Mouse (Mus musculus) neutrophil, adult 83 days (primary cell): Measurements from ENCODE around the gene Card11. TPM values are rescaled to one million over a fixed set of nuclear protein-coding genes. Genes with fewer than 3 reads are reported as not detected.

Source experiments
- total RNA-seq, 2 experiments: library from RNA; stranded (reverse); gene quantifications; one replicate each; pipeline ENCODE4 v1.2.4; 2023

The Card11 gene
- total RNA-seq = 1 to 10 TPM; 1.4 to 2.0 TPM

DNA sequence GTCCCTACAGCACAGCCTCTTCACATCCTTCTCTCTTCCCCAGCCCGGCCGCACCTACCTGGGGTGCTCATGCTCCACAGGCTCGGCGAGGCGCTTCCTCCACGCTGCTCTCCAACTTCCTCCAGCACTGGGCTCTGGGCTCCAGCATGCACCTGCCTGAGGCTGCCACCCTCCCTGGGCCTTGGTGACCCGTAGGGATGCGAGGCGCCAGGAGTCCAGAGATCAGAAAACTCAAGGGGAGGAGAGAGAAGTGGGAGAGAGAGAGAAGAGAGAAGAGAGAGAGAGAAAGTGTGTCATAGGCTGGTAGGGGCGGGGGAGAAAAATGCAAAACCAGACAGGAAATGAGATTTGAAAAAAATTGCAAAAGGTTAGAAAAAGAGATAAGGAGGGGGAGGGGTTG lies at the start of gene Card11:
TSS of gene Card11 (minus strand) at position 234 of the 400 bp plus-strand sequence.

DNA sequence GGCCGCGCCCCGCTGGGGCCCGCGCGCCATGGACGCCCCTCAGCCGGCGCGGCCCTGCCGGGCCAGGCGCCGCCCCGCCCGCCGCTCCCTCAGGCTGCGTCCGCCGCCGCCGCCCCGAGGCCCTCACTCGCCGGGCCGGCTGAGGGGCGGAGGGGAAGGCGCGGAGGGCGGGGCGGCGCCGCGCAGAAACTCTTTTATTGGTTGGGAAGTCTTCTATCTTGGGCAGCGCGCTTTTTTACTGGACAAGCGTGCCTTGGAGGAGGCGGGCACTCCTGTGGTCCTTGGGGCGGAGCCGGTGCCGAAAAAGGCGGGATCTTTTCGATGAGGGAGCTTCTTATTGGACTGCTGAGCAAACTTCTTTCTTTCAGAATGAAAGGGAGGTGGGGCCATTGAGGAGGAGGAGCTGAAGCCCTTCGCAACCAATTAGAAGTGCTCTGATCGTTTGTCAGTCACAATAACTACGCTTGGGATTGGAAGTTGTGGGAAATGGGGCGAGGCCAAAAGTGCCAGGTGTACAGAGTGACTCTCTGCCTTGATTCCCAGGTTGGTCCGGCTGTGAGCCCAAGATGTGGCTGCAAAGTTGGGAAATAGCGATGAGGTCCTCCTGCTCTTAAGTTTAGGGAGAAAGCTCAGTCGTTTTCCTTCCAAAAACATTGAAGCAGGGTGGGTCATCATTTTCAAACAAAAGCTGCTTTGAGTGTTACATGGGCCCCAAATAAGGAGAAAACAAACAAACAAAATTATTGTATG lies 169.9 kb downstream of the Card11 start, which contains the start of gene Gna12:
TSS of gene Gna12 (minus strand) at position 118 of the 750 bp plus-strand sequence.

Other genes with a start within 250 kb of the Card11 start
- 10 to 100 TPM; 30.8 to 33.4 TPM for gene Gna12, start 170.2 kb downstream of the Card11 start, total RNA-seq
- under 1 TPM; 0.22 to 0.64 TPM for gene Sdk1, start 240.9 kb upstream of the Card11 start, total RNA-seq